Mouse (Mus musculus) myocyte (in vitro differentiated cells): ENCODE data around the gene Itga10.

ENCODE experiments used
- CEBPB ChIP-seq: IDR thresholded peaks from 2 replicates; pipeline ENCODE4 v1.6.1; 2011; ENCODE audit warnings: mild to moderate bottlenecking, moderate library complexity; ENCODE audit not compliant: poor library complexity, insufficient read depth, severe bottlenecking
- MAX ChIP-seq: IDR thresholded peaks from one replicate; pipeline ENCODE4 v1.6.1; 2011; ENCODE audit warnings: low read depth, mild to moderate bottlenecking, control low read depth
- MYOD1 ChIP-seq, 3 experiments: IDR thresholded peaks; one replicate each; pipeline ENCODE4 v1.6.1; 2011; ENCODE audit warnings: control low read depth in 2 of 3, low read depth in 2 of 3, mild to moderate bottlenecking in 2 of 3, moderate library complexity in 1 of 3; ENCODE audit not compliant: insufficient read length in 2 of 3, control insufficient read depth in 1 of 3
- POLR2A ChIP-seq: IDR thresholded peaks from one replicate; pipeline ENCODE4 v1.6.1; 2011; ENCODE audit warnings: low read depth, mild to moderate bottlenecking, control low read depth, moderate library complexity; ENCODE audit not compliant: insufficient read length
- SRF ChIP-seq: IDR thresholded peaks from one replicate; pipeline ENCODE4 v1.6.1; 2011; ENCODE audit warnings: low read depth; ENCODE audit not compliant: control insufficient read depth, insufficient read length
- TCF12 ChIP-seq: IDR thresholded peaks from one replicate; pipeline ENCODE4 v1.6.1; 2011; ENCODE audit warnings: mild to moderate bottlenecking, control low read depth; ENCODE audit not compliant: poor library complexity, insufficient read depth, severe bottlenecking

- TF ChIP-seq POLR2A (no peak), MYOD1 (IDR thresholded peaks at IDR 0.05; ENCODE audit: control insufficient read depth in 1 of 3, insufficient read length in 2 of 3, low read depth in 2 of 3) (no peak), TCF12 (no peak), MAX (no peak), CEBPB (no peak), SRF (no peak)
Measured at GRCm38 (mm10) chr3:96617941-96618340, 27.4 kb upstream of the Itga10 start.
